Mouse (Mus musculus) CH12.LX (cell line): ENCODE measurements at regions not wholly inside any gene's neighbourhood (a gene's known extent, or its start where the extent isn't known, plus 50 kb on each side); places are given as distances from the start of the nearest gene placed in this dataset.

Experiments used
- CTCF ChIP-seq, 2 experiments: IDR thresholded peaks in 1 of 2; conservative IDR thresholded peaks in 1 of 2; 2 replicates each; pipeline ENCODE4 v1.5.1; 2011 to 2012; ENCODE audit warnings: low read depth in 2 of 2, low read length in 2 of 2, improper control_type of control experiment in 1 of 2, inconsistent platforms in 1 of 2, mild to moderate bottlenecking in 1 of 2, moderate library complexity in 1 of 2
- E2F4 ChIP-seq: IDR thresholded peaks from 2 replicates; pipeline ENCODE4 v1.6.1; 2011; ENCODE audit warnings: low read depth, low read length, improper control_type of control experiment; ENCODE audit not compliant: insufficient replicate concordance
- EP300 ChIP-seq: IDR thresholded peaks from 2 replicates; pipeline ENCODE4 v1.6.1; 2011; ENCODE audit warnings: low read length, improper control_type of control experiment
- JUN ChIP-seq: IDR thresholded peaks from 2 replicates; pipeline ENCODE4 v1.6.1; 2011; ENCODE audit warnings: low read depth, mild to moderate bottlenecking, low read length, improper control_type of control experiment, moderate library complexity; ENCODE audit not compliant: insufficient read depth
- MAFK ChIP-seq: IDR thresholded peaks from 2 replicates; pipeline ENCODE4 v1.6.1; 2011; ENCODE audit warnings: low read length, improper control_type of control experiment; ENCODE audit not compliant: insufficient replicate concordance
- MAX ChIP-seq: IDR thresholded peaks from 2 replicates; pipeline ENCODE4 v1.6.1; 2011; ENCODE audit warnings: low read length, improper control_type of control experiment
- ZNF384 ChIP-seq: IDR thresholded peaks from 2 replicates; pipeline ENCODE4 v1.6.1; 2012; ENCODE audit warnings: low read depth, low read length, improper control_type of control experiment, inconsistent platforms

- TF ChIP-seq JUN (no peak), MAFK (no peak), MAX (no peak), EP300 (no peak), E2F4 (no peak), CTCF (conservative IDR thresholded peaks at IDR 0.05 in 1 of 2, IDR thresholded peaks at IDR 0.05 in 1 of 2; ENCODE audit: low read depth in 2 of 2, low read length in 2 of 2) (no peak), ZNF384 (no peak)
Measured at GRCm38 (mm10) chr15:57073776-57074175, 403.6 kb downstream of the Slc22a22 start.
